Mouse (Mus musculus) lung, postnatal 10 days (tissue): Measurements from ENCODE around the gene Ifngr2.

Source experiments
- DNase-seq: peaks from one replicate; pipeline ENCODE4 v3.0.0; 2021

Gene Ifngr2

DNA sequence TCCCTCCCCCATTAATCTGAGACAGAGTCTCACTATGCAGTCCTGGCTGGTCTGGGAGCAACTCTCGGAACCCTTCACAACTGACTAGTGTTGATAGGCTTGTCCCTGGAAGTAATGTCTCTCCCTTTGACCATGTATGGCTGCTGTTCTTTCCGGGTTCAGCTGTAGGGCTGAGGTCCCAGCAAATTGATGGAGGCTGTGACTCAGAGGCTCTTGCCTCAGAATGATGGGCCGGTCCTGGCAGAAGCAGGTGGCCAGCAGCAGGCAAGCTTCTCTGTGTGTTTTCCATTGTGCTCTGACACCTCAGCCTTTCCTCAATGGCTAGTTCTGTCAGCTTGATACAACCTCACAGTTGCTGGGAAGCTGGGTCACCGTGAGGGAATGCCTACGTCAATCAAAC, 65.7 kb downstream of the Ifngr2 start:
- DNase-seq: no peak

DNA sequence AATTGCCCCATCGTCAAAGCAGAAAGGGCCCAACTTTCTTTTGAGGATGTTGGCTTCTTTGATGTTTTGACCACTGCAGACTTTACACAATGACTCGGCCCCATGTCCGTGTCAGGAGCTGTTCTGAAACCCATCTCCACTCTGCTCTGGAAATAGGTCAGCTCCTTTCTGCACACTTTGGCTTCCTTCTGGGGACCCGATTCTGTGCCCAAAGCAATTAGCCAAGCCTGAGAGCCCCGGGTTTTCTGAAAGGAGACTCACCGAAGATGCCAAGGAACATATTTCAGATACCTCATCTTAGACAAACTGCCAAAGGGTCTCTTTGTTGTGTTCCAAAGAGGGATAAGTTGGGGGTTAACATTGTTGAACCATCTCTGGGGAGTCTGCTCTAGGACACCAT, 67.7 kb downstream of the Ifngr2 start:
- DNase-seq: no peak
